Mouse (Mus musculus): ENCODE results near the gene B3gnt9. TPM values are rescaled to one million over a fixed set of nuclear protein-coding genes. Genes with fewer than 3 reads are reported as not detected.

B3gnt9 gene
- total and polyA plus RNA-seq, 3 experiments = 3.1 to 15.2 (median 5.0) TPM

DNA sequence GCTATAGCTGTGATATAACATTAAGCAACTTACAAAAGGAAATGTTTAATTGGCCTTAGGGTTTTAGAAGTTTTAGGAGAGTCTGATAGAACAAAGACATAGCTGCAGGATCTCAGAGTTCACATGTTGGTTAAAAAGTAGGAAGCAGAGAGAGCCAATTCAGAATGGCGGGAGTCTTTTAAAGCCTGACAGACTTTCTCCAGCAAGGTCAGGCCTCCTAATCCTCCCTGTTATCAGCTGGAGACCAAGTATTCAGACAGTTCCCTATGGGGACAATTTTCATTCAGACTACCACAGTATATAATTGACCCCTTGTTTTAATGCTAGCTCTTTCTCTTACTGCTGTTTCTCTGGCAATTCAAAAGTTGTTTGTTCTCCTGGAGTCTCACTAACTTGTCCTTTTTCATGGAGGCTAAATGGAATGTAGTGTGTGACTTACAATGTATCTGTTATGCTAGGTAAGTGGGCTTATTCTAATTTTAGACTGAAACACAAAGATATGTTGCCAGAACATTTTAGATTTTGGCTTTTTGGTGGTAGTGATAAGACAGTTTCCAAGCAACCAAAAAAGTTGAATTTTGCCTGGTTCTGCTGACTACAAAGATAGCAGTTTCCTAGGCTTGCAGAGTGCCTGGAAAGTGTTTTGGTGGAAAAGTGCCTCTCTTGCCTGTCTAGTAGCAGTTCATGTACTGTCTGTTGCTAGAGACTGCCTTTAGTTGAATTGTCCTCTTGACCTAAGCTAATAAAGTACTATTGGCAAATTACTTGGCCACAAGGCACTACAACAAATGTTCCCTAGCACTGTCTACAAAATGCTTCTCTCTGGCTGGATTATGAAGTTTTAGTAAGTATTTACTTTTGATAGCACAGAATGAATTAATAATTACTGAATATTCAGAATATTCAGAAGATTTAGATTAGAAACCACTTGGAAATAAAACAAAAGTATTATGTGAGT lies 45.5 kb downstream of the B3gnt9 start:
- DNase-seq = no peak

DNA sequence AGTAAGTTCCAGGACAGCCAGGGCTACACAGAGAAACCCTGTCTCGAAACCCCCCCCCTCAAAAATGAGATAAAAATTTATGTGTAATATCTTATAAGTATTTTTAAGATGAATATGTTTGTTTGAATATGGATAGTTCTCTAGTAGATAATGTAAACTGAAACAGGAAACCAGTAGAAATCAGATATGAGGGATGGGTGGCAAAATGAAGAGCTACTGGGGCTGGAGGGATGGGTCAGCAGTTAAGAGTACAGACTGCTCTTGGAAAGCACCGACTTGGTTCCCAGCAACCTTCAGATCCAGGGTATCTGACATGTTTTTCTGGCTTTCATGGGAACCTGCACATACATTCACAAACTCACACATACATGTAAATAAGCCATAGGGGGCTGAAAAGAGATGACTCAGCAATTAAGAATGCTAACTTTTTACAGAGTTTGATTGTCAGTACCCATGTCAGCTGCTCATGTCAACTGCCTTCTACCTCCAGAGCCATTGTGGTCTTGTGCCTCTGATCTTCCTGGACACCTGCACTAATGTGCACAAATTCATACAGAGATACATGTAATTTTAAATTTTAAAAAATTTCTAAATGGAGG lies 47.2 kb downstream of the B3gnt9 start:
- DNase-seq = no peak

DNA sequence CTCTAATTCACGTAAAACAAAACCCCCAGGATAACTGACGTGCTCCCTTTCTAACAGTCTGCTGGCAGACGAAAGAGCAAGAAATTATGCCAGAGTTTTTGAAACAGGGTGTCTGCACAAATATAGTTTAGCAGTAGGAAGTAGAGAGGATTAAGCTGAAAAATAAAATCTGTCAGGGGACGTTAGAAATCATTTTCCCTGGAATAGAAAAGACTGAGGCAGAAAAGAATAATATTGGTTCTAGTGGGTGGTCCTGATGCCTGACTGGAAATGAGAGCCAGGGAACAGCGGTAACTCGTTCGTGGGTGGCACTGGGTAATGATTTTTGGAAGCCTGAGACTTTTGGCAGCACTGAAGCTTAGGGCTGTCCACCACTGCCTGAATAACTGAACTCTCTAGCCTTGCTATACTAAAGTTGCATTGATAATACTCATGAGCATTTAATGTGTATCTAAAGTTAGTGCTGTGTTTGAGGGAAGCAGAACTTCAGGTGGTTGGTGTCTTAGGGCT lies 48.1 kb downstream of the B3gnt9 start:
- DNase-seq = no peak

DNA sequence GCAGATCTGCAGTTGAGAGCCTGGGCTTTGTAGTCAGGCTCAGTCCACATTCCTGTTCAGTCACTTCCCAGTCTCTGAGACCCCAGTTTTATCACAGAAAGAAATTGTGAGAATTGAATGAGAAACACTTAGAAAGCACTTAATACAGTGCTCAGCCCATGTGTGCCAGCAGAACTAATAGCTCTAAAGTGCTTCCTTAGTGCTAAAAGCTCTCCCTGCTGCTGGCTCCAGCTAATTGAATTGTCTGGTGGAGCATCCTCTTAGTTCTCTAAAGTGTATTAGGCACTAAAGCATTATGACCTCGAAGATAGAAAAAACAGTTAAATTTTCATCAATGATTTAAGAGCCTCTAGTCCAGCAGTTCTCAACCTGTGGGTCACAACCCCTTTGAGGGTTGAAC lies 49.2 kb downstream of the B3gnt9 start:
- no peak for DNase-seq

Other genes with a start within 250 kb of the B3gnt9 start
- 1 to 10 TPM in 1 of 2 experiments, under 1 TPM in 1; 0.59 to 3.4 TPM for gene Ces3a, start 206.6 kb downstream of the B3gnt9 start, total RNA-seq (2021)
- gene Ces3a, start 206.6 kb downstream of the B3gnt9 start, polyA plus RNA-seq (2012; rRNA removed) = 0.63 TPM in 1 of 2 replicates, not detected in the other
- gene Ces3b, start 171.4 kb downstream of the B3gnt9 start, total RNA-seq (2021) = 1 to 10 TPM in 1 of 2 experiments, not detected in 1; 2.0 TPM
- gene Ces3b, start 171.4 kb downstream of the B3gnt9 start, polyA plus RNA-seq (2012; rRNA removed) = not detected in 2 replicates
- under 1 TPM in 1 of 2 experiments, not detected in 1; 0.12 TPM for gene Ces4a, start 123.4 kb downstream of the B3gnt9 start, total RNA-seq (2021)
- 0.11 and 0.18 TPM in 2 replicates for gene Ces4a, start 123.4 kb downstream of the B3gnt9 start, polyA plus RNA-seq (2012; rRNA removed)
- gene Cbfb, start 84.5 kb downstream of the B3gnt9 start, total RNA-seq (2021) = 10 to 100 TPM; 68.2 to 80.0 TPM
- 9.3 and 14.3 TPM in 2 replicates for gene Cbfb, start 84.5 kb downstream of the B3gnt9 start, polyA plus RNA-seq (2012; rRNA removed)
- 10 to 100 TPM; 20.9 to 30.6 TPM for gene D230025D16Rik, start 30.0 kb downstream of the B3gnt9 start, total RNA-seq (2021)
- 19.3 and 21.5 TPM in 2 replicates for gene D230025D16Rik, start 30.0 kb downstream of the B3gnt9 start, polyA plus RNA-seq (2012; rRNA removed)
- 10 to 100 TPM; 11.7 to 12.4 TPM for gene Tradd, start 9.5 kb upstream of the B3gnt9 start, total RNA-seq (2021)
- 26.3 and 26.5 TPM in 2 replicates for gene Tradd, start 9.5 kb upstream of the B3gnt9 start, polyA plus RNA-seq (2012; rRNA removed)
- 1 to 10 TPM; 3.3 to 4.0 TPM for gene Fbxl8, start 9.5 kb upstream of the B3gnt9 start, total RNA-seq (2021)
- gene Fbxl8, start 9.5 kb upstream of the B3gnt9 start, polyA plus RNA-seq (2012; rRNA removed) = 10.4 and 11.5 TPM in 2 replicates
- 1 to 10 TPM; 2.3 TPM for gene Hsf4, start 14.6 kb upstream of the B3gnt9 start, total RNA-seq (2021)
- gene Hsf4, start 14.6 kb upstream of the B3gnt9 start, polyA plus RNA-seq (2012; rRNA removed) = 1.8 and 2.3 TPM in 2 replicates
- 10 to 100 TPM in 1 of 2 experiments, 1 to 10 TPM in 1; 6.2 to 10.3 TPM for gene Nol3, start 21.0 kb upstream of the B3gnt9 start, total RNA-seq (2021)
- gene Nol3, start 21.0 kb upstream of the B3gnt9 start, polyA plus RNA-seq (2012; rRNA removed) = 4.4 and 5.3 TPM in 2 replicates
- 1 to 10 TPM; 1.8 to 3.4 TPM for gene 4931428F04Rik, start 34.7 kb upstream of the B3gnt9 start, total RNA-seq (2021)
- 3.4 and 4.1 TPM in 2 replicates for gene 4931428F04Rik, start 34.7 kb upstream of the B3gnt9 start, polyA plus RNA-seq (2012; rRNA removed)
- gene Exoc3l, start 40.9 kb upstream of the B3gnt9 start, total RNA-seq (2021) = 10 to 100 TPM; 13.3 to 28.4 TPM
- 34.8 and 55.8 TPM in 2 replicates for gene Exoc3l, start 40.9 kb upstream of the B3gnt9 start, polyA plus RNA-seq (2012; rRNA removed)
- gene E2f4, start 42.5 kb upstream of the B3gnt9 start, total RNA-seq (2021) = 10 to 100 TPM; 35.9 to 47.0 TPM
- gene E2f4, start 42.5 kb upstream of the B3gnt9 start, polyA plus RNA-seq (2012; rRNA removed) = 94.8 and 108 TPM in 2 replicates
- gene Elmo3, start 50.4 kb upstream of the B3gnt9 start, total RNA-seq (2021) = 1 to 10 TPM; 5.3 to 6.5 TPM
- gene Elmo3, start 50.4 kb upstream of the B3gnt9 start, polyA plus RNA-seq (2012; rRNA removed) = 14.2 and 15.4 TPM in 2 replicates
- 1 to 10 TPM; 4.3 to 4.4 TPM for gene Lrrc29, start 71.1 kb upstream of the B3gnt9 start, total RNA-seq (2021)
- 8.8 and 11.1 TPM in 2 replicates for gene Lrrc29, start 71.1 kb upstream of the B3gnt9 start, polyA plus RNA-seq (2012; rRNA removed)
- 10 to 100 TPM; 53.7 to 71.4 TPM for gene Tmem208, start 71.2 kb upstream of the B3gnt9 start, total RNA-seq (2021)
- 82.8 and 84.1 TPM in 2 replicates for gene Tmem208, start 71.2 kb upstream of the B3gnt9 start, polyA plus RNA-seq (2012; rRNA removed)
- gene Fhod1, start 92.8 kb upstream of the B3gnt9 start, total RNA-seq (2021) = 10 to 100 TPM in 1 of 2 experiments, 1 to 10 TPM in 1; 7.6 to 16.5 TPM
- 16.3 and 21.1 TPM in 2 replicates for gene Fhod1, start 92.8 kb upstream of the B3gnt9 start, polyA plus RNA-seq (2012; rRNA removed)
- gene Slc9a5, start 93.7 kb upstream of the B3gnt9 start, total RNA-seq (2021) = under 1 TPM; 0.55 to 0.86 TPM
- gene Slc9a5, start 93.7 kb upstream of the B3gnt9 start, polyA plus RNA-seq (2012; rRNA removed) = 3.3 and 4.1 TPM in 2 replicates
- gene Plekhg4, start 118.1 kb upstream of the B3gnt9 start, total RNA-seq (2021) = under 1 TPM; 0.35 to 0.52 TPM
- 0.20 and 0.58 TPM in 2 replicates for gene Plekhg4, start 118.1 kb upstream of the B3gnt9 start, polyA plus RNA-seq (2012; rRNA removed)
- gene Kctd19, start 158.3 kb upstream of the B3gnt9 start, total RNA-seq (2021) = not detected
- 0.03 and 0.11 TPM in 2 replicates for gene Kctd19, start 158.3 kb upstream of the B3gnt9 start, polyA plus RNA-seq (2012; rRNA removed)
- gene Lrrc36, start 158.4 kb upstream of the B3gnt9 start, total RNA-seq (2021) = 1 to 10 TPM; 2.7 to 3.0 TPM
- gene Lrrc36, start 158.4 kb upstream of the B3gnt9 start, polyA plus RNA-seq (2012; rRNA removed) = 1.3 and 1.5 TPM in 2 replicates
- gene Tppp3, start 216.4 kb upstream of the B3gnt9 start, total RNA-seq (2021) = 10 to 100 TPM; 26.2 to 37.5 TPM
- gene Tppp3, start 216.4 kb upstream of the B3gnt9 start, polyA plus RNA-seq (2012; rRNA removed) = 50.8 and 65.2 TPM in 2 replicates
- 10 to 100 TPM; 13.8 to 19.2 TPM for gene Zdhhc1, start 241.7 kb upstream of the B3gnt9 start, total RNA-seq (2021)
- 53.3 and 62.5 TPM in 2 replicates for gene Zdhhc1, start 241.7 kb upstream of the B3gnt9 start, polyA plus RNA-seq (2012; rRNA removed)

Measured in adrenal gland, adult 2 months (tissue).